Mouse (Mus musculus): ENCODE results near the gene Rab20.
"Not testable (repeated sequence)": the region's sequence is repeated elsewhere in the genome, so short reads cannot be mapped to it uniquely, and the experiment has no call there.

Gene Rab20

GRCm38 (mm10) chr8:11479591-11479990, 1.1 kb upstream of the Rab20 start:
- DNase-seq, result no peak

GRCm38 (mm10) chr8:11478807-11479527, 457 bp upstream of the Rab20 start:
- no peak for DNase-seq

DNA sequence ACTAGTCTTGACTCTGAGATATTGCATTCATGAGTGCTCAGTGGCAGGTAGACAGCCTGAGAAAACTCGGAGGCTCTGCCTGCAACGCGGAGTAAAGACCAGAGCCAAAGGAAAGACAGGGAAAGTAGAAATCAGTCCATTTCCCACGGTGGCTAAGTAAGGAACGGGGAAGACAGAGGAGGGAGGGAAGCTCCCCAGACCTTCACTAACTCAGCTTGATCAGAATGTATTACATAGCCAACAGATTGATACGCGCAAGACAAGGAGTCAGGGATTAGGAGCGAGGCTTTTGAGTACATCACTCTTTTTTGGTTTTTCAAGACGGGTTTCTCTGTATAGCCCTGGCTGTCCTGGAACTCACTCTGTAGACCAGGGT, 1.3 kb downstream of the Rab20 start:
- no peak for DNase-seq

DNA sequence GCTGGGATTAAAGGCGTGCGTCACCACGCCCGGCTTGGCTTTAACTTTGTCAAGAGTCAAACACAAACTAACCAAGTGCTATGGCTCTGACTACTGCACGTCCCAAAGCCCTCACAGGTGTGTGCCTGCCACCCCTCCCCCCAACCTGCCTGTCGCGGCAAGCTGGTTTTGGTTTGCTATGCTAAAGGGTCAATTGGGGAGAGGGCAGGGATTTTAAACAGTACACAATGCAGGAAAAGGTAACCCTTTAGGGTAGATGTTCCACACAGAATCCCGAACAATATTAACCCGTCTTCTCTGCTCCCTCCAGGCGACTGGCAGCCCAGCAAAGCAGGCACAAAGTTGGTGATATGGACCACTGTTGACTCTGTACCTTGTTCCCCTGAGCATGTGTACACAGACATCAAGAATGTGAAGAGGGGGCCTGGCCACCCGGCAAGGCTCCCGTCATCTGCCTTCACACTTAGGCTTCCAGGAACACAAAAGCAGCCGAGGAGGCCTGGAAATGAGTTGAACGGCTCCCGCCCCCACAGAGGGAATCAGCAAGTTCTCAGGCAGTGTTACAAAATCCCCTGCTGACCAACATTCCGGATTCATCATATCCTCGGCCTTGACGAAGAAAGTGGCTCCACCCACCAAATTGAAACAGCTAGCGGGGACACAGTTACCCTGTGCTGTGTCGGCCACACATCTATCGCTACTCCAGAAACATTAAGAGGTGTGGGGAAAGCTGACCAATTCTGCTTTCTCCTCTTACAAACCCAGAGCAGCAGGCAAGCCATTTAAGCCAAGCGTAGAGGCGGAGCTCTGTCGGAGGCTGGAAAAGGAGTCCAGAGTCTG, 2.0 kb downstream of the Rab20 start:
- no peak for DNase-seq

GRCm38 (mm10) chr8:11475876-11476275, 2.6 kb downstream of the Rab20 start:
- no peak for DNase-seq

DNA sequence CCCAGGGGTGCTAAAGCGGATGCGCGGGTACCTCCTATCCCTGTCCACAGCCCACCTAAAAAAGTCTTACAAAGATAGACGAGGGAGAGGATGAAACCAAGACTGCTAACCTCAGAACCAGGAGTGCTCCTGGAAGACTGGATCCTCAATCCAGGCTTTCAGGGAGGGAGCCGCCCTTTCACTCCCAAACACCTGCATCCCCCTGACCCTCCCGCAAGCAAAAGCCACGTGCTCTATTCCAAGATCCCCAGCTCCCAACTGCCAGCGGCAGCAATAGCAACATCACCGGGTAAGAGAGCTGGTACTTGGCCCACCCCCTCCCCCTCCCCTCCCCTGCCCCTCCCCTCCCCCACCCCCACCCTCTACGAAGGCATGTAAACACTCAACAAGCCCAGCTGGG, 3.1 kb downstream of the Rab20 start:
- DNase-seq, result no peak

DNA sequence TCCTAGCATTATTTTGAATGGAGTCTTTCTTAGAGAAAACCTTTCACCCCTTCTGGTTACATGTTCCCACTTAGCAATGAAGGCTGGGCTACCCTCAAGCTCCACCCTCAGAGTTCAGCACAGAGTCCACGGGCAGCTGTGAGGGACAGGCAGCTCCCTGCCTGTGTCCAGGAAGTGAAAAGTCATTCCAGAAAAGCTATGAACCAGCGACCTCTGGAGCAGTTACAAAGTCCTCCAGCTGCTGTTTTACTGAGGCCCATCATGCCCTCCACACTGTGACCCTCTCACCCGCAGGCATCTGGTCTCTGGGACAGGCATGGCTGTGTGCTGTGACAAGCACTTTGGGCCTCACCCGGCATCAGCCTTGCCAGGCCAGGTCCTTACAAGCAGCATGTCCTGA, 5.4 kb downstream of the Rab20 start:
- DNase-seq, result no peak

DNA sequence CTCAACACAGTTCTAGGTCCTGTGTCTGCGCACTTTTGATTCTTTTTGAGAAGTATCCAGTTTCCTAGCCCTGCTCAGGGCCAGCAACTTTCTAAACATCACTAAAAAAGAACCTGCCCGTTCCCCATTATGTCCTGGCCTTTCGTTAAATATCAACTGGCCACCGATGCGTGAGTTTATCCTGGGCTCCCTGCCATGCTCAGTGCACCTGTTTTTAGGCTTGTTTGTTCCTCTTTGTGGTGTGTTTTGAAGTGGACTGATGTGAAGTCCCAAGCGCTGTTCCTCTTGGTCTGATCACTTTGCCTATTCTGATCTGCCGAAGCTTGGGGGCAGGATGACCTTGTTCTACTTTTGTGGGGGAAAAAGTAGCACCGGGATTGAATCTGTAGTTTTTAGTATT, 7.2 kb downstream of the Rab20 start:
- no peak for DNase-seq

DNA sequence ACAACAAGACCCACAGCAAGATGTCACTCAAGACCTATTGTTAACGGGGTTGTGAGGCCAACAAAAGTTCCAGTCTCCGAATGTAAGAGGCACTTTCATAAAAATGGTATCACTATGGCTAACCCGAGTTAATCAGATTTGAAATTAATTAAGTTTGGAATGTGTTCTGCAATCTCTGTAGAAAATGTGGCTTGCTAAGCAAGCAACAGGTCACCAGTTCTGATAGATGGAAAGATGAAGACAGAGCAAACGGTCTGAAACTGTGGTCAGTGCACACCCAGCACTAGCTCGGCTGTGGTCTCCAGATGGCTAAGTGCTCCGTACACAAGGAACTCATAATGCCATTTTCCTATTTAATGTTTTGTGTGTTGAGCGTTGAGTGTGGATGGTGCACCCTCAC, 7.8 kb downstream of the Rab20 start:
- no peak for DNase-seq

- DNase-seq, result no peak
Observed at GRCm38 (mm10) chr8:11469095-11469494, 9.4 kb downstream of the Rab20 start.

GRCm38 (mm10) chr8:11466528-11466927, 12.0 kb downstream of the Rab20 start:
- DNase-seq, result not testable (repeated sequence)

GRCm38 (mm10) chr8:11465619-11466018, 12.9 kb downstream of the Rab20 start:
- DNase-seq, result no peak

DNA sequence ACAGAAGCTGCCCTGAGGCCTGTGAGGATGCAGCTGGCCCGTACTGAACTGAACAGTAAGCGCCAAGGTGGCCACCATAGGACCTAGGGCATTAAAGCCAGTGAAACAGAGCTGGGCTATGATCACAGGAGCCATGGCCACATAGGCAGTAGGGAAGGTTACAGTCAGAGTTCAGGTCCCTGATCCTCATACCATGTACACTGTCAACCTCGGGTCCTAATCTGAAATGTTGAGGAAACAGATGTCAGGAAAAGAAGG, 13.9 kb downstream of the Rab20 start:
- DNase-seq, result no peak

- no peak for DNase-seq
Observed at GRCm38 (mm10) chr8:11463889-11464706, 14.4 kb downstream of the Rab20 start.

DNA sequence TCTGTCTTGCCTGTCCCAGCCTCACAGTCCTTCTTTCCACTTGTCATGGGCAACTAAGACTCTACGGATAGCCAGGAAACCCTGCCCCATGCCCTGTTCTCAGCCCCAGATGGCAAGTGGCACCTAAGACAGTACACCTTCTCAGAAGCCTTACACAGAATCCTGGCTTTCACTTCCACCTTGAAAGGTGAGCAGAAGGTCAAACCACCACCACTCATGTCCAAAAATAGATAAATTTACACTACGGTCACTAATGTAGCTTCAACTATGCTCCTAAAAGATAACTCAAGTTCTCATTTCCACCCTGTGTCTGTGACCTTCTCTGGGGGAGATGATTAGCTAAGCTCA, 15.0 kb downstream of the Rab20 start:
- DNase-seq, result no peak

DNA sequence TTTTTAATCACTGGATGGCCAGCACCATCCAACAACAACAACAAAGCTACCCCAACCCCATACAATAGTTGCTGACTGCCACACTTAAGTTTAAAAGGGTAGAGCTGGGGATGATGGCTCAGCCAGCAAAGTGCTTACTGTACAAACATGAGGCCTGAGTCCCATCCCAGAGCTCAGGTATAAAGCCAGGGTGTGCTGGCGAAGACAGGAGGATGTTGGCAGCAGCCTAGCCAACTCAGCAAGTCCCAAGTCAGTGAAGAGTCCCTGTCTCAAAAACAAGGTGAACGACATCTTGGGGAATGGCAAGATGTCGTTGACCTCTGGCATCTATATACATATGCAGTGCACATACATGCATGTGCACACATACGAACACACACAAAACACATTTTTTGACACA, 15.9 kb downstream of the Rab20 start:
- no peak for DNase-seq

DNA sequence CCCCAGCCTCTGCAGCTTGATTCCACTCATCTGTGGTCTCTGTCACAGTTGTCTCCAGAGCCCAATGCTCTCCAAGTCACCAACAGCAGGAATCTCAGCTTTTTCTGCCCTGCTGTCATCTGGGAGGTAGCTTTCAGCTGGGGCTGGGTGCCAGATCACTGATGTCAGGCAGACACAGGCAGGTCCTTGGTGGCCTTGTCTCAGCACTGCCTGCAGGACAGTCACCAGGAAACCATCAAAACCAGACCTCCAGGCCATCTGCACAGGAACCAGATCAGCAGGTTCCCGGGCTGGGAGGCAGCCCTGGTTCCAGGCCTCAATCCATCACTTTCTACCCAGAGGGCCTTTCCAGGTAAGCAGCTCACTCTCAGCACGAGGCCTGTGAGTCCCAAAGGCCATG, 16.7 kb downstream of the Rab20 start:
- peak; percentile 38 for DNase-seq

DNA sequence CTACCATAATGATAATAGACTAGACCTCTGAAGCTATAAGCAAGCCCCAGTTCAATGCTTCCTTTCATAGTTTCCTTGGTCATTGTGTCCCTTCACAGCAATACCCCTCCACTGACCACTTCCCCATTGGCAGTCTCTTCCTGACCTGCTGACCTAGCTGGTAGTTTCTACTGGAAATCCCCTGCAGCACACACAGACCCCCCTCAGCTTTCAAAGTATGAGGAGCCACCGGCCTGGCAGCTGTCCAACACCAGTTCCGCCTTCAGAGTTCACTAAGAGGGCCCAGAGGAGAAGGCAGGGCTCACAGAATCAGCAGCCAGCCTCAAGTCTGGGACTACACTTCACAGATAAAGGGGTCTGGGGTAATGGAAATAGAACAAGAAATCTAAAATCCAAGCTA, 17.6 kb downstream of the Rab20 start:
- DNase-seq, result no peak

- DNase-seq, result no peak
Observed at GRCm38 (mm10) chr8:11459016-11459415, 19.5 kb downstream of the Rab20 start.

DNA sequence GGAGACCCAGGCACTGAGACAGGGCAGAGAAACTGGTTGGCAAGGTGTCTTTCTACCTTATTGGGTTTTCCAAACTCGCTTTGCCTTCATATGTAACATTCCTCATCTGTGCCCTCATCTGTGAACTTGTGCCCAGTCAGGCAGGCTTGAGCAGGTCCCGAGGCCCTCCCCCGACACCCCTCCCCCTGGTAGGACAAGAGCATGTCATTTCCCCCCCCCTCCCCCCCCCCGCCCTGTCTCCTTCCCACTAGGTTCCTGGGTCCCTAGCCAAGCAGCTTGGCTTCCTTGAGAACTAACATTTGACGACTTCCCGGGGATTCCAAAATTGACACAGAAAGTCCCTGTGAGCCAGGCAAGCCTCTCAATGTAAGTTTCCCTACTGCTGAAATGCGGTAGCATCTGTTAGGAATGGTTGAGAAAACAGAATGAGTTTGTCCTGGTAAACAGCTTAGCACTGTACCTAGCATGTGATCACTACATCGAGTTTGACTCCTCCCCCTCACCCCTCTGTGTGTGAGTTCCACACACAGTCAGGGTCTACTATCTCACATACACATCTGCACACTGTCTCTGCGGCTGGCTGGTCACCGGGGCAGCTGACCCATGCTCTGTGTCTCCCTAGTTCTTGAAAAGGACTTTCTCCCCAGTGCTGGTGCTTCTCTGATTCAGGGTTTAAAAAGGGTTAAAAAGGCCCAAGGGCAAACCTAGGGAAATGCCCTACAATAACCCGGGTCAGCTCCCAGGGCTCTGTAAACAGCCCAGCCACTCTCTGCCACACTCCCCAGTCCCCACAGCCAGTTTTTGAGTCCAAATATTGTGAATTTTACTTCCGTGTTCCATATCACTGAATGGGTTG, 20.3 kb downstream of the Rab20 start:
- no peak for DNase-seq

- DNase-seq, result no peak
Observed at GRCm38 (mm10) chr8:11457278-11457677, 21.2 kb downstream of the Rab20 start.

GRCm38 (mm10) chr8:11454228-11454627, 24.3 kb downstream of the Rab20 start:
- no peak for DNase-seq

GRCm38 (mm10) chr8:11452974-11453373, 25.5 kb downstream of the Rab20 start:
- no peak for DNase-seq

Measured in cerebellum, adult 8-10 months (tissue).